Mouse (Mus musculus) embryo, embryonic 9.5 days (tissue): Measurements from ENCODE around the gene Gm13285.
"Not testable (repeated sequence)": the region's sequence is repeated elsewhere in the genome, so short reads cannot be mapped to it uniquely, and the experiment has no call there.

Experiments used
- DNase-seq: peaks from one replicate; pipeline ENCODE4 v3.0.0-alpha.2; 2017; ENCODE audit errors: extremely low spot score

Gene Gm13285

DNA sequence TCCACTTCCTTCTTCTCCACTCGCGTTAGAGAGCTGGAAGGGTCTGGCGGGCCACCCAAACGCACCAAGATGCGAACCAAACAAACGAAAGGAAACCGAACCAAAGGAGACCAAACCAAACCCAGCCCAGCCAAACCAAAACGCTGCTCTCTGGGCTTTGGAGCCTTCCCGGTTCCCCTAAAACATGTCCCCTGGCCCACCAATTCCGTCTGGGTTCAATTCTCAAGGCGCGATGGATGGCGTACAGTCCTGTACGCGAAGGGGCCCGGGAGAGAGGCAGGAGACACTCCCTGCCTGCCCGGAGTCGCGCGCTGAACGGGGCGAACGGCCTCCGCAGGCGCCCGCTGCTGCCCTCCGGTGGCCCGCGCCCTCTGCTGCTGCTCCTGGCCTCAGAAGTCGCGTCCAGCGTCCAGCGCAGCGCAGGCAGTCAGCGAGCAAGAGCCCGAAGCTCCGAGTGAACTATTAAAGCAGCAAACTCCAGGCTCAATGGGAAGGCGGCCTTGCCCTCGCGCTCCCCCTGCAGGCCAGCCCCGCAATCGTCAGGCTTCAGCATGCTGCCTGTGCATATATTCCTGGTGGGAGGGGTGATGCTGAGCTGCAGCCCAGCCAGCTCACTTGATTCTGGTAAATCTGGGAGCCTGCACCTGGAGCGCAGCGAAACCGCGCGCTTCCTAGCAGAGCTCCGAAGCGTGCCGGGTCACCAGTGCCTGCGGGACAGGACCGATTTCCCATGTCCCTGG, 5.4 kb upstream of the Gm13285 start, which contains the start of gene Gm13275:
TSS of gene Gm13275 (plus strand) at position 552 of the 740 bp plus-strand sequence.
- not testable (repeated sequence) for DNase-seq

DNA sequence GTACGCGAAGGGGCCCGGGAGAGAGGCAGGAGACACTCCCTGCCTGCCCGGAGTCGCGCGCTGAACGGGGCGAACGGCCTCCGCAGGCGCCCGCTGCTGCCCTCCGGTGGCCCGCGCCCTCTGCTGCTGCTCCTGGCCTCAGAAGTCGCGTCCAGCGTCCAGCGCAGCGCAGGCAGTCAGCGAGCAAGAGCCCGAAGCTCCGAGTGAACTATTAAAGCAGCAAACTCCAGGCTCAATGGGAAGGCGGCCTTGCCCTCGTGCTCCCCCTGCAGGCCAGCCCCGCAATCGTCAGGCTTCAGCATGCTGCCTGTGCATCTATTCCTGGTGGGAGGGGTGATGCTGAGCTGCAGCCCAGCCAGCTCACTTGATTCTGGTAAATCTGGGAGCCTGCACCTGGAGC, 2.4 kb upstream of the Gm13285 start, which contains the start of gene Gm13279:
TSS of gene Gm13279 (plus strand) at position 301 of the 400 bp plus-strand sequence.
- DNase-seq: not testable (repeated sequence)

DNA sequence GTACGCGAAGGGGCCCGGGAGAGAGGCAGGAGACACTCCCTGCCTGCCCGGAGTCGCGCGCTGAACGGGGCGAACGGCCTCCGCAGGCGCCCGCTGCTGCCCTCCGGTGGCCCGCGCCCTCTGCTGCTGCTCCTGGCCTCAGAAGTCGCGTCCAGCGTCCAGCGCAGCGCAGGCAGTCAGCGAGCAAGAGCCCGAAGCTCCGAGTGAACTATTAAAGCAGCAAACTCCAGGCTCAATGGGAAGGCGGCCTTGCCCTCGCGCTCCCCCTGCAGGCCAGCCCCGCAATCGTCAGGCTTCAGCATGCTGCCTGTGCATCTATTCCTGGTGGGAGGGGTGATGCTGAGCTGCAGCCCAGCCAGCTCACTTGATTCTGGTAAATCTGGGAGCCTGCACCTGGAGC, 3.5 kb downstream of the Gm13285 start, which contains the start of gene Gm13287:
TSS of gene Gm13287 (plus strand) at position 301 of the 400 bp plus-strand sequence.
- not testable (repeated sequence) for DNase-seq

DNA sequence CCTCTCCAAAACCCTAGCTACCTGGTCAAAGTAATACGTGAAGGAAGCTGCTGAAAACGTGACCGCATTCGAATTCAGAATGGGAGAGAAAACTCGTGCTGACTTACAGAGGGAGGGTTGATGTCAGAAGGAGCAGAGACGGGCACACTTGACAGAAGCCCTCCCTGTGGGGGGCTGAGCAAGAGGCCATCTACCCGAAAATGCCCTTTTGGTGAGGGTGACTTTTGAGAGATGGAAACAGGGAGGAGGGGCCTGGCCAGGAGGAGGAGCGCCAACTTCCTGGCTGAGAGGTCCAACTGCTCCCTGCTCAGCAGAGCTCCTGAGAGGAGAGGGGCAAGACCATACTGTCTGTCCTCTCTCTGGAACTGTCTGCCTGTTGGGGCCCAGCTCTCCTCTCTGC, 5.8 kb downstream of the Gm13285 start, which contains the start of gene Gm13288:
TSS of gene Gm13288 (plus strand) at position 301 of the 400 bp plus-strand sequence.
- DNase-seq: not testable (repeated sequence)

DNA sequence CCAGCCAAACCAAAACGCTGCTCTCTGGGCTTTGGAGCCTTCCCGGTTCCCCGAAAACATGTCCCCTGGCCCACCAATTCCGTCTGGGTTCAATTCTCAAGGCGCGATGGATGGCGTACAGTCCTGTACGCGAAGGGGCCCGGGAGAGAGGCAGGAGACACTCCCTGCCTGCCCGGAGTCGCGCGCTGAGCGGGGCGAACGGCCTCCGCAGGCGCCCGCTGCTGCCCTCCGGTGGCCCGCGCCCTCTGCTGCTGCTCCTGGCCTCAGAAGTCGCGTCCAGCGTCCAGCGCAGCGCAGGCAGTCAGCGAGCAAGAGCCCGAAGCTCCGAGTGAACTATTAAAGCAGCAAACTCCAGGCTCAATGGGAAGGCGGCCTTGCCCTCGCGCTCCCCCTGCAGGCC, 6.3 kb downstream of the Gm13285 start:
- DNase-seq: not testable (repeated sequence)

DNA sequence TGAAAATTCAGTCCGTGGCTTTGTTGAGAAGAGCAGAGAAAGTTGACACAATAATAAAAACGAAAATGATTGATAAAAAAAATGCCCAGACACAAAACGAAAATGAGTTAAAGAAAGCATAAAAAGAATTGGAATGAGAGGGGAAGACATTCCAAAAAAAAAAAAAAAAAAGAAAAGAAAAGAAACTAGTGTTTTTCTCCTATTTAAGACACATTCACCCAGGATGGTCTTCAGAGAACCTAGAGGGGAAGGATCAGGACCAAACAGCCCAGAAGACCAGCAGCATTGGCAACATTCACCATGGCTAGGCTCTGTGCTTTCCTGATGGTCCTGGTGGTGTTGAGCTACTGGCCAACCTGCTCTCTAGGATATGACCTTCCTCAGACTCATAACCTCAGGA, 16.5 kb downstream of the Gm13285 start, which contains the start of gene Ifna7:
TSS of gene Ifna7 (plus strand) at position 301 of the 400 bp plus-strand sequence.
- no peak for DNase-seq

DNA sequence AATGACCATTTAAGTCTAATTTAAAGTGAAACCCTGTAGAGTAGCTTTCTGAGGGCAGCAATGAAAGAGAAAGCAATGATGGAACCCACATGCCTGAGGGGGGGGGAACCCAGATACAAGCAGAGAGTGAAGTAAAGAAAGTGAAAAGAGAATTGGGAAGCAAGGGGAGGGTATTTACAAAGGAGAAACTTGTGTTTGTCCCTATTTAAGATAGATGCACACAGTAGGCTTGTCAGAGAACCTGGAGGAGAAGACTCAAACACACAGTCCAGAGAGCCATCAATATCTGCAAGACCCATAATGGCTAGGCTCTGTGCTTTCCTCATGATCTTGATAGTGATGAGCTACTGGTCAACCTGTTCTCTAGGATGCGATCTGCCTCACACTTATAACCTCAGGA, 20.2 kb downstream of the Gm13285 start, which contains the start of gene Ifna11:
TSS of gene Ifna11 (plus strand) at position 301 of the 400 bp plus-strand sequence.
- no peak for DNase-seq

DNA sequence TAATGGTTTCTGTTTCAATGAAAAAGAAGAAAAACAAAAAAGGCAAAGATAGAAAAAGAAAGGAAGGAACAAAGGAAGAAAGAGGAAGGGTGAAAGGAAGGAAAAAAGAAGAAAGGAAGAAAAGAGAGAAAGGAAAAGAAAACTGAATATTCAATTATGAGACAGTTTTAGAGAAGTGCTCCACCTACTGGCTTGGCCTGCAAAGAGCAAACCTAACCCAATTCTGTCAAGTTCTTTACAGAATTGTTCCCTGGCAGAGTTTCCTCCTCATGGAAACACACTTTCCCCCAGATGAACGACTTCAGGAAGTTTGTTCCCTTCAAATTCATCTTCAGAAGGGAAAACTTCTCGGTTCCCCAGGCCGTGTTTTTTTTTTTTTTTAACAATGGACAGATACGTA, 23.5 kb downstream of the Gm13285 start:
- no peak for DNase-seq

DNA sequence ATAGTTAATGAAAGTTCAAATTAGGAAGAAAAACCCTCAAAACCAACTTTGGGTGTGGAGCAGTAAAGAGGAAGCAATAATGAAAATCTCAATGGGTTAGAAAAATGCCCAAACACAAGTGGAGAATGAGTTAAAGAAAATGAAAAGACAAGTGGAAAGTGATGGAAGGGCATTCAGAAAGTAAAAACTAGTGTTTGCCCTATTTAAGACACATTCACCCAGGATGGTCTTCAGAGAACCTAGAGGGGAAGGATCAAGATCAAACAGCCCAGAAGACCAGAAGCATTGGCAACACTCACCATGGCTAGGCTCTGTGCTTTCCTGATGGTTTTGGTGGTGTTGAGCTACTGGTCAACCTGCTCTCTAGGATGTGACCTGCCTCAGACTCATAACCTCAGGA, 27.7 kb downstream of the Gm13285 start, which contains the start of gene Ifna6:
TSS of gene Ifna6 (plus strand) at position 301 of the 400 bp plus-strand sequence.
- not testable (repeated sequence) for DNase-seq

DNA sequence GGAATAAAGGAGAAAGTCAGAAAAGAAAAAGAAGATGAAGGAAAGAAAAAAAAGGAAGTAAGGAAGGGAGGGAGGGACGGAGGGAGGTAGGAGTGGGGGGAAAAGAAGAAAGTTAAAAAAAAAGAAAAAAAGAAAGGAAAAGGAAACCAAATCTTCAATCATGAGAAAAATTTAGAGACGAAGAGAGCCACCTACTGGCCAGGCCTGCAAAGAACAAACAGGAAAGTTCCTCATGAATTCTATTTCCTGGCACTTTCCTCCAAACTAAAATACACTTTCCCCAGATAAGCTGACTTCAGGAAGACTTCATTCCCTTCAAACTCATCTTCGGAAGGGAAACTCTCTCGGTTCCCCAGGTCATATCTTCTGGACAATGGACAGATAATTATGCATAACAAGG, 31.1 kb downstream of the Gm13285 start:
- no peak for DNase-seq

DNA sequence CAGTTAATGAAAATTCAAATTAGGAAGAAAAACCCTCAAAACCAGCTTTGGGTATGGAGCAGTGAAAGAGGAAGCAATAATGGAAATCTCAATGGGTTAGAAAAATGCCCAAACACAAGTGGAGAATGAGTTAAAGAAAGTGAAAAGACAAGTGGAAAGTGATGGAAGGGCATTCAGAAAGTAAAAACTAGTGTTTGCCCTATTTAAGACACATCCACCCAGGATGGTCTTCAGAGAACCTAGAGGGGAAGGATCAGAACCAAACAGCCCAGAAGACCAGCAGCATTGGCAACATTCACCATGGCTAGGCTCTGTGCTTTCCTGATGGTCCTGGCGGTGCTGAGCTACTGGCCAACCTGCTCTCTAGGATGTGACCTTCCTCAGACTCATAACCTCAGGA, 35.8 kb downstream of the Gm13285 start, which contains the start of gene Ifna5:
TSS of gene Ifna5 (plus strand) at position 301 of the 400 bp plus-strand sequence.
- DNase-seq: not testable (repeated sequence)

DNA sequence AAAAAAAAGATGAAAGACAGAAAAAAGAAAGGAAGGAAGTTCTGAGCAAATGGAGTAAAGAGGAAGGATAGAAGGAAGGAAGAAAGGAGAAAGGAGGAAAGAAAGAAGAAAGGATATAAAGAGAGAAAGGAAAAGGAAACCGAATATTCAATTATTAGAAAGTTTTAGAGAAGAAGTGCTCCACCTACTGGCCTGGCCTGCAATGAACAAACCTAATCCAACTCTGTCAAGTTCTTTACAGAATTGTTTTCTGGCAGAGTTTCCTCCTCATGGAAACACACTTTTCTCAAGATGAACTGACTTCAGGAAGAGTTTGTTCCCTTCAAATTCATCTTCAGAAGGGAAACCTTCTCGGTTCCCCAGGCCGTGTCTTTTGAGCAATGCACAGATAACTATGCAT, 39.4 kb downstream of the Gm13285 start:
- no peak for DNase-seq

DNA sequence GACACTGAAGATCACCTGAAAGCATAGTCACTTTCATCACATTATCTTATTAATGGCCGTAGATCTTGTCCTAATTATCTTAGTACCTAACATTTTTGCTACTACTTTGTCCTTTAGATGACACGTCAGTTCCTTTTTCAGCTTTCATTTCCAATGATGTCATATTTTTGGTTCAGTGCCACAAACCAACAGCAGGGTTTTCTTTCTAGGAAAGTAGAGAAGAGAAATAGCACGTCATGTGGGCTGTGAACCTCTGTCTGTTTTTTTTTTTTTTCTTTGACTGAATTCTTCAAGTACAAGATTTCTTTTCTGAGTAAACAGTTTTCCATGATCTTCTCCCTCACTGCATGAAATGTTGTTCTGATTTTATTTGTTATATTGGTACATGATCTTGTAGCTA, 40.6 kb downstream of the Gm13285 start:
- no peak for DNase-seq

DNA sequence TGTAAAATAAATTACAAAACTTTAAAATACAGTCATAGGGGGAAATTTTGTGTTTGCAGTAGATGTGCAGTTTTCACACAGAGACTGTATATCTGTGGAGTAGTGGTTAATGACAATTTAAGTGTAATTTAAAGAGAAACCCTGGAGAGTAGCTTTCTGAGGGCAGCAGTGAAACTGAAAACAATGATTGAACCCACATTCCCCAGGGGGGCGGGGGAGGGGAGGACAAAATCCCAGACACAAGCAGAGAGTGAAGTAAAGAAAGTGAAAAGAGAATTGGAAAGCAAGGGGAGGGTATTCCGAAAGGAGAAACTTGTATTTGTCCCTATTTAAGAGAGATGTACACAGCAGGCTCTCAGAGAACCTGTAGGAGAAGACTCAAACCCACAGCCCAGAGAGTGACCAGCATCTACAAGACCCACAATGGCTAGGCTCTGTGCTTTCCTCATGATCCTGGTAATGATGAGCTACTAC, 42.0 kb downstream of the Gm13285 start, which contains the start of gene Ifna4:
TSS of gene Ifna4 (plus strand) at position 424 of the 474 bp plus-strand sequence.
- no peak for DNase-seq

DNA sequence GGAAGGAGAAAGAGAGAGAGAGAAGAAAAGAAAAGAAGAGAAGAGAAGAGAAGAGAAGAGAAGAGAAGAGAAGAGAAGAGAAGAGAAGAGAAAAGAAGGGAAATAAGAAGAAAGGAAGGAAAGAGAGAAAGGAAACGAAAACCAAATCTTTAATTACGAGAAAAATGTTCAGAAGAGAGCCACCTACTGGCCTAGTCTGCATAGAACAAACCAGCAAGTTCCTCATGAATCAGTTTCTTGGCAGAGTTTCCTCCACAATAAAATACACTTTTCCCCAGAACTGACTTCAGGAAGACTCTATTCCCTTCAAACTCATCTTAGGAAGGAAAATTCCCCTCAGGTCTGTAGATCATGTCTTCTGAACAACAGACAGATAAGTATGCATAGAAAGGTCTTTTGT, 45.9 kb downstream of the Gm13285 start:
- no peak for DNase-seq

DNA sequence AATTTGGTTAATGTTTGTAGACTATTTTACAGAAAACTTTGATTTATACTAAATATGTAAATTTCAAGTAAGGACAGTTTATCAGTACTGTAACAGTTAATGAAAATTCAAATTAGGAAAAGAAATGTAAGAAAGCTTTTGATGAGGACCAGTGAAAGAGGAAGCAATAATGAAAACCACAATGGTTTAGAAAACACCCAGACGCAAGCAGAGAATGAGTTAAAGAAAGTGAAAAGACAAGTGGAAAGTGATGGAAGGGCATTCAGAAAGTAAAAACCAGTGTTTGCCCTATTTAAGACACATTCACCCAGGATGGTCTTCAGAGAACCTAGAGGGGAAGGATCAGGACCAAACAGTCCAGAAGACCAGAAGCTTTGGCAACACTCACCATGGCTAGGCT, 50.2 kb downstream of the Gm13285 start, which contains the start of gene Ifna1:
TSS of gene Ifna1 (plus strand) at position 390 of the 400 bp plus-strand sequence.
- DNase-seq: no peak
